Comparison of ENCODE assay signal across 8 mouse cellular contexts in genomic region chr12:50648671-50649541, GRCm38 (mm10). TPM values are rescaled to one million over a fixed set of nuclear protein-coding genes. Genes with fewer than 3 reads are reported as not detected.
A peak's percentile ranks its signal among the peaks of the same experiment; 100 is the strongest.
DNase-seq lines count a peak whose midpoint lies in the region; ATAC-seq and TF ChIP-seq lines count a peak whose summit lies in the region.

TSS of gene Prkd1 (minus strand) at chr12:50649098.

- peak; percentile 90 for ATAC-seq in forebrain, embryonic 16.5 days
- peak; percentile 89 for ATAC-seq in heart, postnatal 0 days (ENCODE audit: insufficient read depth, low read depth)
- peak; percentile 80 for ATAC-seq in liver, embryonic 13.5 days (ENCODE audit: low read depth)
- peak; percentile 93 for ATAC-seq in neural tube, embryonic 13.5 days (ENCODE audit: low read depth)

- H3K9ac ChIP-seq in ES-Bruce4 (ENCODE audit: low read depth, poor library complexity, severe bottlenecking): peak within 1 kb of the TSS; percentile 74
- peak within 1 kb of the TSS; percentile 80 for H3K9ac ChIP-seq in forebrain, embryonic 16.5 days (replicated peaks; ENCODE audit: low read depth, low read length)
- H3K9ac ChIP-seq in heart, postnatal 0 days (replicated peaks; ENCODE audit: low read depth, low read length): peak within 1 kb of the TSS; percentile 74
- peak within 1 kb of the TSS; percentile 74 for H3K9ac ChIP-seq in liver, embryonic 13.5 days
- peak within 1 kb of the TSS; percentile 76 for H3K9ac ChIP-seq in neural tube, embryonic 13.5 days

- WGBS in forebrain, embryonic 16.5 days: under 1% methylated on average over 103 of the region's 114 CpGs
- WGBS in heart, postnatal 0 days: under 1% methylated on average over 61 of the region's 114 CpGs
- 0% methylated on average over 91 of the region's 114 CpGs for WGBS in liver, embryonic 13.5 days (ENCODE audit: insufficient replicate concordance)
- WGBS in neural tube, embryonic 13.5 days: under 1% methylated on average over 85 of the region's 114 CpGs

- no peaks in the 10 kb centered on the region for H3K36me3 ChIP-seq in ES-Bruce4 (ENCODE audit: control insufficient read depth, insufficient read depth, low read length, poor library complexity, severe bottlenecking)
- H3K36me3 ChIP-seq in forebrain, embryonic 16.5 days (ENCODE audit: control insufficient read depth, insufficient read depth): no peaks in the 10 kb centered on the region
- no peaks in the 10 kb centered on the region for H3K36me3 ChIP-seq in heart, postnatal 0 days (replicated peaks; ENCODE audit: control insufficient read depth, insufficient read depth, low read length)
- no peaks in the 10 kb centered on the region for H3K36me3 ChIP-seq in liver, embryonic 13.5 days
- no peaks in the 10 kb centered on the region for H3K36me3 ChIP-seq in neural tube, embryonic 13.5 days

- peak; percentile 27 for DNase-seq in brain, adult 2 months (ENCODE audit: low read depth, low spot score)
- peak; percentile 58 for DNase-seq in heart, postnatal 0 days (ENCODE audit: low spot score)
- peak; percentile 72 to 89 for DNase-seq in kidney, postnatal 25 days
- DNase-seq in liver, embryonic 13.5 days: peak; percentile 21
- DNase-seq in urinary bladder, postnatal 4 days (ENCODE audit: low spot score in 2 of 2): peak; percentile 60 to 69

- H3K4me1 ChIP-seq in ES-Bruce4 (ENCODE audit: control insufficient read depth, insufficient read depth, low read length): no peaks in the 10 kb centered on the region
- peaks cover 16% of the 10 kb centered on the region for H3K4me1 ChIP-seq in forebrain, embryonic 16.5 days (replicated peaks; ENCODE audit: control insufficient read depth, insufficient read depth, low read length)
- H3K4me1 ChIP-seq in heart, postnatal 0 days (ENCODE audit: control insufficient read depth, insufficient read depth): peaks cover 6% of the 10 kb centered on the region; the same call in 1 of the 2 replicates
- peaks cover 20% of the 10 kb centered on the region for H3K4me1 ChIP-seq in liver, embryonic 13.5 days (replicated peaks)
- H3K4me1 ChIP-seq in neural tube, embryonic 13.5 days (replicated peaks): peaks cover 12% of the 10 kb centered on the region

- TF ChIP-seq CTCF in ES-Bruce4 (IDR thresholded peaks at IDR 0.05; ENCODE audit: low read depth, low read length): no peak
- TF ChIP-seq CTCF in heart, postnatal 0 days (IDR thresholded peaks at IDR 0.05; ENCODE audit: low read depth): no peak; the same call in 1 of the 2 replicates

- TF ChIP-seq POLR2A in ES-Bruce4 (IDR thresholded peaks at IDR 0.05; ENCODE audit: insufficient read depth, low read length): no peak

- H3K4me3 ChIP-seq in ES-Bruce4 (ENCODE audit: low read depth, low read length): peak within 1 kb of the TSS; percentile 80
- H3K4me3 ChIP-seq in forebrain, embryonic 16.5 days (replicated peaks; ENCODE audit: low read length): peak within 1 kb of the TSS; percentile 89
- peak within 1 kb of the TSS; percentile 83 for H3K4me3 ChIP-seq in heart, postnatal 0 days (ENCODE audit: low read depth, low read length)
- peak within 1 kb of the TSS; percentile 71 for H3K4me3 ChIP-seq in liver, embryonic 13.5 days (replicated peaks)
- H3K4me3 ChIP-seq in neural tube, embryonic 13.5 days: peak within 1 kb of the TSS; percentile 86

- no peak within 1 kb of the TSS for H3K27ac ChIP-seq in ES-Bruce4 (ENCODE audit: insufficient read depth, low read length)
- no peak within 1 kb of the TSS for H3K27ac ChIP-seq in forebrain, embryonic 16.5 days (ENCODE audit: low read length)
- peak within 1 kb of the TSS; percentile 67 for H3K27ac ChIP-seq in heart, postnatal 0 days (ENCODE audit: low read depth)
- 0 out of 2 replicates have a peak within 1 kb of the TSS, but pooled peaks have one; percentile 34 for H3K27ac ChIP-seq in liver, embryonic 13.5 days
- peak within 1 kb of the TSS; percentile 38; the same call in 1 of the 2 replicates for H3K27ac ChIP-seq in neural tube, embryonic 13.5 days (replicated peaks)

- peaks cover 6% of the 10 kb centered on the region; the same call in 1 of the 2 replicates for H3K27me3 ChIP-seq in ES-Bruce4 (ENCODE audit: control insufficient read depth, insufficient read depth, low read length, poor library complexity, severe bottlenecking)
- no peaks in the 10 kb centered on the region for H3K27me3 ChIP-seq in forebrain, embryonic 16.5 days (replicated peaks; ENCODE audit: control insufficient read depth, insufficient read depth, low read length)
- H3K27me3 ChIP-seq in heart, postnatal 0 days (ENCODE audit: control insufficient read depth, insufficient read depth, low read length): no peaks in the 10 kb centered on the region
- peaks cover 32% of the 10 kb centered on the region for H3K27me3 ChIP-seq in liver, embryonic 13.5 days
- H3K27me3 ChIP-seq in neural tube, embryonic 13.5 days: peaks cover 26% of the 10 kb centered on the region

- TF ChIP-seq EP300 in ES-Bruce4 (IDR thresholded peaks at IDR 0.05; ENCODE audit: insufficient read depth, low read depth, low read length): no peak
- TF ChIP-seq EP300 in heart, postnatal 0 days (IDR thresholded peaks at IDR 0.05; ENCODE audit: low read depth): no peak

- no peaks in the 10 kb centered on the region for H3K9me3 ChIP-seq in ES-Bruce4 (replicated peaks; ENCODE audit: control insufficient read depth, insufficient read depth, low read length, poor library complexity, severe bottlenecking)
- no peaks in the 10 kb centered on the region for H3K9me3 ChIP-seq in forebrain, embryonic 16.5 days (ENCODE audit: control insufficient read depth, low read length)
- no peaks in the 10 kb centered on the region for H3K9me3 ChIP-seq in heart, postnatal 0 days (replicated peaks; ENCODE audit: control insufficient read depth, low read length)
- H3K9me3 ChIP-seq in liver, embryonic 13.5 days (replicated peaks): no peaks in the 10 kb centered on the region
- H3K9me3 ChIP-seq in neural tube, embryonic 13.5 days: no peaks in the 10 kb centered on the region

- peak within 1 kb of the TSS; percentile 84 for H3K4me2 ChIP-seq in forebrain, embryonic 16.5 days (ENCODE audit: low read length)
- H3K4me2 ChIP-seq in heart, postnatal 0 days (ENCODE audit: low read depth, low read length): peak within 1 kb of the TSS; percentile 78
- peak within 1 kb of the TSS; percentile 87 for H3K4me2 ChIP-seq in liver, embryonic 13.5 days
- H3K4me2 ChIP-seq in neural tube, embryonic 13.5 days: peak within 1 kb of the TSS; percentile 92

RNA-seq across cellular contexts. Expression of gene Prkd1, which starts in this region (rescaled TPM):
- 3.0 and 3.4 TPM in 2 replicates for polyA plus RNA-seq in ES-Bruce4 (2011; ENCODE audit: insufficient read depth, insufficient read length, low read depth, missing spikeins)
- 4.9 and 5.7 TPM in 2 replicates for polyA plus RNA-seq in forebrain, embryonic 16.5 days (2015; fragmentation: Nextera tagmentation; extraction: Ambion mirVana)
- 4.7 and 8.7 TPM in 2 replicates for total RNA-seq in heart, postnatal 0 days (2014; rRNA removed; ENCODE audit: low replicate concordance)
- polyA plus RNA-seq in heart, postnatal 0 days (2015; fragmentation: Nextera tagmentation; extraction: Ambion mirVana): 2.7 and 2.8 TPM in 2 replicates
- 0.75 and 0.86 TPM in 2 replicates for polyA plus RNA-seq in liver, embryonic 13.5 days (2015; fragmentation: Nextera tagmentation; extraction: Ambion mirVana)
- polyA plus RNA-seq in neural tube, embryonic 13.5 days (2015; fragmentation: Nextera tagmentation; extraction: Ambion mirVana): 2.2 and 3.1 TPM in 2 replicates

Comparison
In these comparisons a context has a peak if more than half of its experiments do, and no peak if none do; other contexts are left out.
1. Peak in DNase-seq, ATAC-seq, H3K4me3 ChIP-seq, H3K27ac ChIP-seq, H3K9ac ChIP-seq and H3K4me2 ChIP-seq in liver, embryonic 13.5 days; RNA of the gene not detected or under 1 TPM.
2. H3K27ac ChIP-seq: peak in heart, postnatal 0 days (single experiment) and neural tube, embryonic 13.5 days (single experiment); none in ES-Bruce4 (single experiment) and forebrain, embryonic 16.5 days (single experiment).
3. DNase-seq: peak in every context shown above with its lines; median percentile 80 in kidney, postnatal 25 days; 64 in urinary bladder, postnatal 4 days; 58 in heart, postnatal 0 days; 27 in brain, adult 2 months; 21 in liver, embryonic 13.5 days.
4. Peak in every context shown above with its lines, with median percentiles within 50 percentile points of each other: H3K4me3 ChIP-seq, H3K9ac ChIP-seq, ATAC-seq and H3K4me2 ChIP-seq.